Mouse (Mus musculus) lung, postnatal 0 days (tissue): Measurements from ENCODE around the gene Gcnt7.

Experiments
- CTCF ChIP-seq: IDR thresholded peaks from 2 replicates; pipeline ENCODE4 v1.5.1; 2016; ENCODE audit warnings: antibody characterized with exemption, mild to moderate bottlenecking
- EP300 ChIP-seq: IDR thresholded peaks from 2 replicates; pipeline ENCODE4 v1.6.1; 2016; ENCODE audit warnings: antibody characterized with exemption, mild to moderate bottlenecking, control low read depth

GRCm38 (mm10) chr2:172412454-172412853, 45.9 kb downstream of the Gcnt7 start:
- no peak for TF ChIP-seq CTCF
- TF ChIP-seq EP300: peak; percentile 61
